Mouse (Mus musculus) lung, postnatal 0 days (tissue): ENCODE data around the gene Aff1.

Experiments
- CTCF ChIP-seq: IDR thresholded peaks from 2 replicates; pipeline ENCODE4 v1.5.1; 2016; ENCODE audit warnings: antibody characterized with exemption, mild to moderate bottlenecking
- EP300 ChIP-seq: IDR thresholded peaks from 2 replicates; pipeline ENCODE4 v1.6.1; 2016; ENCODE audit warnings: antibody characterized with exemption, mild to moderate bottlenecking, control low read depth

DNA sequence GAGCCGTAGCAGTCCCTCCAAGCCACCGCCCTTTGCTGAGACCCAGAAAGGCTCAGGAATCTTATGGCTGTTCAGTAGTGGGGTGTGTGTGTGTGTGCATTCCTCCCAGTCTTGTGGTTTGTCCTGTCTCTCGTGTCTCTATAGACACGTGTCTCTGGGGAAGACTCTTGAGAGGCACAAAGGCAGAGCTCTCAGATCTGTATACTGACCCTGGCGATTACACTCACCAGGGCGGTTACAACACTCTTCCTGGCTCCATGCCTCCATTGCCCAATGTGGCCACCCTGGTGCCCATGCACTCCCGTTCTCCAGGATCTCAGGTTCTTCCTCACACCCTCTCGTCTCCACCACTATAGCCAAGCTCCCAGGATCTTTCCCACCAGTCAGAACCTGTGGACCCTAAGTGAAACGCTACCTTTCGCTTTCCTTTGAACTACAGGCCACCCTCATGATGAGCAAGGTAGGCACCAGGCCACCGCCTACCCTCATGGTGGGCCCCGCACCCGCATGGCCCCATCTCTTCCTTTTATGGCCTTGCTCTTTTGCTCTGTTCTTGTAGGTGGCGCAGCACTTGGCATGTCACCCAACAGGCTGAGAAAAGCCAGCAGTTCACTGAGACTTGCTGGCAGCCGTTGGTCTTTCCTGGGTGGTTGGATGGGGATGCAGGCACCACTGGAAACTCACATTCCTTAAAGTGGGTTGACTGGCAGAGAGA, 146.5 kb downstream of the Aff1 start:
- no peak for TF ChIP-seq CTCF
- TF ChIP-seq EP300, result 0 out of 2 replicates have a peak, but pooled peaks have one; percentile 42
